Mouse (Mus musculus) adrenal gland, postnatal 25 days (tissue): ENCODE measurements around the gene Asphd1. TPM values are rescaled to one million over a fixed set of nuclear protein-coding genes. Genes with fewer than 3 reads are reported as not detected.

Source experiments
- DNase-seq: peaks from one replicate; pipeline ENCODE4 v3.0.0; 2021; ENCODE audit warnings: mixed read lengths
- long read RNA-seq: library from polyadenylated mRNA; stranded (forward); transcript quantifications from one replicate; pipeline ENCODE4 v2.0.0, GENCODE M21; 2021
- total RNA-seq: library from RNA; stranded (reverse); gene quantifications from 2 replicates; pipeline ENCODE4 v1.2.3, GENCODE M21; 2021

The Asphd1 gene
- 1.6 and 2.5 TPM in 2 replicates for total RNA-seq
- long read RNA-seq, result 0 reads

DNA sequence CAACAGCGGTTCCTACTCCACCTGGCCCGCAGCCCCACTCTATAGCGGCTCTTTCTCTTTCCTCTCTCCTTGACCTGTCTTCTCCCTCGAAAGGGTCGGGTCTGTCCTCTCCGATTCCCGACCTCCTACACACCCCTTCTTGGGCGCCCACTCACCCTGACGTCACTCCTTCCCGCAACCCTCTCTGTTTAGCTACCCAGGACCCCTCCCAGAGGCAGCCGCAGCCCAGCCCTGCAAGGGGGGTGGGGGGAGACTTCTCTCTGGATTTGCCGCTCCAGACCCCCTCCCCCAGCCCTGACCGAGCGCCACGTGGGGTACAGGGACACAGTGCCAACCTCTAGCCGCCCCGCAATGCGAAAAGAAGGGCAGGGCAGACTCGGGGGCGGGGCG is at the start of gene Asphd1:
Gene Asphd1 (minus strand): TSS at position 180 of the 390 bp plus-strand sequence.
- DNase-seq, result no peak

DNA sequence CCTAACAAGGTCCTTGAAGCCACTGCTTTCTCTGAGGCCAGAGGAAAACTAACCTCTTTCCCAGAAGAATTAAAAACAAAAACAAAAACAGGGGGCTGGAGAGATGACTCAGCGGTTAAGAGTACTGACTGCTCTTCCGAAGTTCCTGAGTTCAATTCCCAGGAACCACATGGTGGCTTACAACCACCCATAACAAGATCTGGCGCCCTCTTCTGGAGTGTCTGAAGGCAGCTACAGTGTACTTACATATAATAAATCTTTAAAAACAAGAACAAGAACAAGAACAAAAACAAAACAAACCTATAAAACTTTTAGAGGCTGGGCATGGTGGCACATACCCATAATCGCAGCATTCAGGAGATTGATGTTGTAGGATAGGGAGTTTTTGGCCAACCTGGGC is 47.1 kb upstream of the Asphd1 start:
- DNase-seq, result no peak

DNA sequence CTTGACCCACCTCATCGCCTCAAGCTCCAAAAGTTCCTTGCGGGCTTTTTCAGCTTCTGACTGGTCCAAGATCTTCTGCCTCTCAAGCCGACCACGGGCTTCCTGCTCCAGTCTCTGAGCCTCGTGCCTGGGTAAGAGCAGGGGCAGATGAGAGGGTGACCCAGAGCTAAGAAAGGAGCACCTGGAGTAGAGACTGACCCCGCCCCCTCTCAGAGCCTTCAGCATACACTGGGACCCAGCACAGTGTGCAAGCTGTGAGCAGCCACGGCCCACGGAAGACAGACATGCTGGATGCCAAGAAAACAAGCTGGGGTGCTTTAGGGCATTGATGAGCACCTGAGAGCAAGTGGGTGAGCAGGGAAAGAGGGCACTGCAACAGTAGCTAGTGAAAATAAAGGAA is 39.4 kb upstream of the Asphd1 start:
- no peak for DNase-seq

DNA sequence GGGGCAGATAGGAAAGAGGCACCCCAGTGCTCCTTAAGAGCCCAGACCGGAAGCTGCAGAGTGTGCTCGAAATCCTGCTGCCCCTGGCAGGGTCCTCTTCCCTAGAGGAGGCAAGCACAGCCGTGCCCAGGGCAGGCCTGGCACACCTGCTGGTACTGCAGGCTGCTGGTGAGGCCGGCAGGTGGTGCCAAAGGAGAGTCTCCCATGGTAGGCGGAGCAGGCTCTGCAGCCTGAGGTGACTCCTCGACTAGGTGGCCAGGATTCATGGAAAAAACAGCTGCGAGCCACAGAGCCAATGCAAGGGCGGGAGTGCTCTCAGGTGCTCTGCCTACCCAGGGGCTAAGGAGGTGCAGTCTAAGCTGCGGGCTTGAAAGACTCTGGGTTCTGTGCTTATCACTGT is 36.9 kb upstream of the Asphd1 start:
- DNase-seq, result peak; percentile 28

DNA sequence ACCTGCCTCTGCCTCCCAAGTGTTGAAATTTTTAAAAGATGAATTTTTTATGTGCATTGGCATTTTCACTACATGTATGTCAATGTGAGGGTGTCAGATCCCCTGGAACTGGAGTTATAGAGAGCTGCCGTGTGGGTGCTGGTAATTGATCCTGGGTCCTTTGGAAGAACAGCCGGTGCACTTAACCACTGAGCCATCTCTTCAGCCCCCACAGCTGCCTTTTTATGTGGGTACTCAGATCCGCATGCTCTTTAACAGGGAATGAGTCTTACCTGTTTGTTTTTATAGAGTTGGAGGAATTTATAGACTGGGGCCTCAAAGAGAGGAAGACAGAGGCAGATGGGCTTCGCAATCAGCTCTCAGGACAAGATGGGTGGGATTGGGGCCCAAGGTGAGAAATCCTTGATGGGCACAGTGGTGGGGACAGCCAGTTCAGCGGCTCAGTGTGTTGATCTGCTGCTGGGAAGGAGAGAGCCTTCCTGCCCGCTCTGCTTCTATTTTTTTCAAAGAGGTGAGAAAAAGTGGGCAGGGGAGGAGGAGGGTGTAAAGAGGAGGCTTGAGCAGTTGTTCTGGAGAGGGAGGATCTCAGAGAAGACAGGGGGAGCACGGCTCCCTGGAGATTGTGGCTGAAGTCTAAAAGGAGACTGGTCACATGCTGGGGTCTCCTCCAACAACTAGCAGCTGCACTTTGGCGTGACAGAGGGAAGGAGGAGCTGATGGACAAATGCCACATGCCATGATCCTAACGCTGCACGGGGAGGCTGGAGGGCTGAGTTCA is 35.5 kb upstream of the Asphd1 start:
- DNase-seq, result no peak

DNA sequence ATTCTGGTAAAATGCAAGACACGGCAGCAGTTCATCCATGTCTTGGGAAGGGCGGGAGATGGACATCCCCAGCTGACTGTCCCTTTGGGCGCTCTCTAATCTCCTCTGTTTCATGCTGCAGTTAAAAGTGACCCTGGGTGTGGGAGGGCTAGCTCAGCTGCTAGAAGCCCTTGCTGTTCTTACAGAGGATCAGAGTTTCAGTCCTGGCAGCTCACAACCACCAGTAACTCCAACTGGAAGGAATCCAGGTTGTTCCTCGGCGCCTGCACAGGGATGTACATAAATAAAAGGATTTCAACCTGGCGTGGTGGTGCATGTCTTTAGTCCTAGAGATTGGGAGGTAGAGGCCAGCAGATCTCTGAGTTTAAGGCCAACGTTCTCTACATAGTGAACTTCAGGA is 33.7 kb upstream of the Asphd1 start:
- DNase-seq, result no peak

DNA sequence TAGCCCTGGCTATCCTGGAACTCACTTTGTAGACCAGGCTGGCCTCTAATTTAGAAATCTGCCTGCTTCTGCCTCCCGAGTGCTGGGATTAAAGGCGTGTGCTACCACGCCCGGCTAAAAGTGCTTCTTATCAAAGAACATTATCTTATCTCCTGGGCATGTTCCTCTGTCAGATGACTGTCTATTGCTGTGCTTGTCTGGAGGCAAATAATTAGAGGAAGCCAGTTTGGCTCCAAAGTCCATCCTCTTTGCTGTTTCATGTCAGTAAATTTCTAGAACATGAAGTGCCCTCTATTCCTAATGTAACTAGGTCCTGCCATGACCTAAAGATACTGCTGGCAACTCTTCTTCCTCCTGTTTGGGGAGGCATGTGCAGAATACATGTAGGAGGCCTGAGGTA is 32.7 kb upstream of the Asphd1 start:
- DNase-seq, result no peak

DNA sequence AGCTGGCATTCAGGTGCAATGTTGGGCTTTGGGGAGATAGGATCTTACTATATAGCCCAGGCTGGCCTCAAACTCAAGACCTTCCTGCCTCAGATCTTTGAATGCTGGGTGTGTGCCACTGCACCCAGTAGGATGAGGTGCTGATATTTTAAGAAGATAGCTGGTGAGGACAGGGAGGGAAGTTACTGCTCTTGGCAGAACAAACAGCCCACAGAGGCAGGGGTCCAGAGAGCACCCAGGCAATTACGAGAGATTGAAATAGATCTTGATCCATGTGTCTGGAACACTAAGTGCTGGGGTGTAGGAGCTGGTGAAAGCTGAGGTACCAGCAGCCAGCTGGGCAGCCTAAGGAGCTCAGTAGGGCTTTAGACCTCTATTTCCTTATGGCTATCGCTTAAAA is 32.2 kb upstream of the Asphd1 start:
- no peak for DNase-seq

DNA sequence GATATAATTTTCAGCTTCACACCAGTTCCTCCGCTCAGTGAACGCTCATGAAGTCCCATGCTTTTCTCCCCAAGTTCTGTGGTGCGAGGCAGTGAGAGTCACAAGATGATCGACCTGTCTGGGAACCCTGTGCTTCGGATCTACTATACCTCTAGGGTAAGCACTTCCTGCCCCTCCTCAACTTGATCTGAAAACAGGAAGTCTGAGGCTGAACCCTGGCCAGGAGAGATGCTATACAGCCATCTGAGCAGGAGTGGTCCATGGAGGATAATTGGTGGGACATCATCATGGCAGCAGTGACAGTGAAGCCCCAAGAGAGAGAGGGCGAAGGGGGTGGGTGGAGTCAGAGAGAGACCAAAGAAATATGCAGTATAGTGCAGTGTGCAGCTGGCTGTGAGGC is 29.5 kb upstream of the Asphd1 start:
- DNase-seq, result no peak

DNA sequence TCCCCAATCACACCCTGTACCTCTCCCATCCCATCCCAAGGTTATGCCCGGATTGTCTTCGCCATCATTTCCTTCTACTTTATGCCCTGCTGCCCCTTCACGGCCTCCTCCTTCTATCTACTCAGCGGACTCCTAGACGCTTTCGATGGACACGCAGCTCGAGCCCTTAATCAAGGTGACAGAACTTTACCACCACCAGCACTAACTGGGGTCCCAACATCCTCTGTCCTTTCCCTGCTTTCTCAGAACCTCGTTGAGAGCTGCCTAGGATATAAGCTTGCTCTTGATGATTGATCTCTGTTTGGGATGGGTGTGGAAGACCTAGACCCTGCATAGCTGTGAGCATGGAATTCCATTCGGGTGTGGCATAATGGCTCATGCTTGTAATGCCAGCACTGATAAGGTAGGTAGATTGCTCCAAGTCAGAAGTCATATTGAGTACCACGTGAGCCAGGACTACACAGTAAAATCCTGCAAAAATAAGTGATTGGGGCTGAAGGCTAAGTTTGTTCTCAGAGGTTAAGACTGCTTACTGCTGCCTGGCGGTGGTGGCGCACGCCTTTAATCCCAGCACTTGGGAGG is 27.6 kb upstream of the Asphd1 start:
- DNase-seq, result no peak

DNA sequence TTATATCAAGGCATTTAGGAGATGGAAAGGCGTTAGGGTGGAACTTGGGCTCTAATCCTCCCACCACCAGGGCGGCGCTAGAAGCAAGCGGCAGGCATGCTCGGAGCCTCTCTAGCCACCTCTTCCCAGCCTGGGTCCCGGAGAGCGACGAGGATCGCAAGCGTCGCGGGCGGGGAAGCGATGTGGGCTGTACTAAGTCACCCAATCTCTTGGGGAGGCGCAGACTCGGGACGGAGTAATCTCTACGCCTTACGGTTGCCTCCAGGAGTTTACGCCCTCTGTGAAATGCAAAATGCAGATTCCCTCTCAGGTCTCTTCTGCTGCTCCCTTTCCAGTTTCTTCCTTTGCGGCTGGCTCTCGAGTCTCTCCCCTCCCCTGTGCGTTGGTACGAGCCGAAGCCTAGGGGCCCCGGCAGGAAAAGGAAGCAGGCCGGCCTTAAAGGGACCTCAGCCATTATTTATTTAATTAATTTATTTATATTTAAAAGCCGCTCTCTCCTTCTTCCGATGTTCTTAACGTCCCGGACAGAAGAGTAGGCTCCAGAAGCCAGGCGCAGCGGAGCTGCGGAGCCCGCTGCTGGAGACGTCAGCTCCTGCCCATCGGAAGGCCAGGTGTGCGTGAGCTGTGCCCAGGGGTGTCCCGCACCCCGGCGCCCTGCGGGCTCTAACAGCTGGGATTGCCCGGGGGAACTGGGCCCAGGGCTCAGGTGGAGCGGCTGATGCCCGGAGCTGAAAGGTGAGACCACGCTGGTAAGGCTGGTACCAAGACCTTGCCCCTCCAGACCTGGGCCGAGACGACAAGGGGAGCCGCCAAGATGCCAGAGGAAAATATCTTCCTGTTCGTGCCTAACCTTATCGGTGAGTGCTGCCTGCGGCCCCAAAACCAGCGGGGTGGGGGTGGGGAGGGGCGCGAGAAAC is 26.8 kb upstream of the Asphd1 start, which contains the start of gene Cdiptos:
Gene Cdiptos (minus strand): TSS at position 149 of the 917 bp plus-strand sequence.
- DNase-seq, result peak; percentile 97

DNA sequence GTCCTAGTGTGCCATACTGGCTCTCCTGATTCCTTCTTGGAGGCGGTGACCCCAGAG is 26.3 kb upstream of the Asphd1 start, which contains the start of gene Cdipt:
Gene Cdipt (plus strand): TSS at position 22 of the 57 bp plus-strand sequence.
- DNase-seq, result no peak

DNA sequence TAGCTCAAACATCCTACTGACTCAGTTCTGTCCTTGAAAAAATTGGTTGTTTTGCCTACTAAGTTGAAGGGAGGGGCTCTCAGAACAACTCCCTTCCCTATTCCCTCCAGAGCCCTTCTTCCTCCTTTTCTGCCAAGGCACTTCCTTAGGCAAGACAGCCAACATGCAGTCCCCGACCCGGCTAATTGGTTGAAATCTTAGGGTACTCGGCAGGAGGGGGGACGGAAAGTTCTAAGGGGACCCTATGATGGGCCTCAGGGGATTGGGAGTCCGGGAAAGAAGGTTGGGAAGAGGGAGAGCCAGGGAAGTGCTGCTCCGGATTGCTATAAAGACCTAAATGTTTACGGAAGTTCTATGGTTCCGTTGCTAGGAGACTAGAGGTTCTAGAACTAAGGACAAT is 26.1 kb upstream of the Asphd1 start:
- no peak for DNase-seq

DNA sequence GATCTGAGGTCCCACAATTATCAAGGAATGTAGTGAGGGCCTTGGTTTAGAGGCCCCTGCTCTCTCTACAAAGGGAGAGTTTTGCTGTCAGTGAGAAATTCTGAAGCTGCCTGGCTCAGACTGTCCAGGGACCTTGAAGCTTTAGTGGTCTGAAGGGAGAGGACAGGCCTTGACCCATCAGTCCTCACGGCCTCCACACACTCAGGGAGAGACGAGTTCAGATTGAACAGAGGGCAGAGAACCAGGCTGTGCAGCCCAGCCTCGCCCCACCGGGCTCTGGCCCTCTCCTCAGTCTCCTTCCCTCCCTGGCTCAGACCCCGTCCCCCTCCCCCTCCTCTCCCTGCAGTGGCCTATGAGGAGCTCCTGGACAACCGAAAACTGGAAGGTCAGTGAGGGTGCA is 18.0 kb upstream of the Asphd1 start:
- DNase-seq, result peak; percentile 31

DNA sequence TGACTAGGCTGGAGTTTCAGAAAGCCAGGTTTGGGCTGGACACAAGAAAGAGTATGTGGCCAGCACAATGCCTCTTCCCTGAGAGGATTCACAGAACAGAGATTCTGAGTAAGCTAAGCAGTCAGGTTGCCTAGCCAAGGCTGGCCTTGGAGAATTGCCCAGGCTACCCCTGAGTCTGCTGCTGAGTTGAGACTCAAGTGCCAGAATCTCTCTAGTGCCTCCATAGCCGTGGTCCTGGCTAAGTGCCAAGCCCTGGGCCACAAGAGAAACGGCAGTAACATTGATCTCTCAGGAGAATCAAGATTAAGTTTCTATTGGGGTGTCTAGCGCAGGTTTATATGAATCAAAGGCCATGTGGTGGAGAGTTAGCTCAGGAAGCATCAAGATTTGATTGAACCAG is 16.2 kb upstream of the Asphd1 start:
- DNase-seq, result peak; percentile 25

DNA sequence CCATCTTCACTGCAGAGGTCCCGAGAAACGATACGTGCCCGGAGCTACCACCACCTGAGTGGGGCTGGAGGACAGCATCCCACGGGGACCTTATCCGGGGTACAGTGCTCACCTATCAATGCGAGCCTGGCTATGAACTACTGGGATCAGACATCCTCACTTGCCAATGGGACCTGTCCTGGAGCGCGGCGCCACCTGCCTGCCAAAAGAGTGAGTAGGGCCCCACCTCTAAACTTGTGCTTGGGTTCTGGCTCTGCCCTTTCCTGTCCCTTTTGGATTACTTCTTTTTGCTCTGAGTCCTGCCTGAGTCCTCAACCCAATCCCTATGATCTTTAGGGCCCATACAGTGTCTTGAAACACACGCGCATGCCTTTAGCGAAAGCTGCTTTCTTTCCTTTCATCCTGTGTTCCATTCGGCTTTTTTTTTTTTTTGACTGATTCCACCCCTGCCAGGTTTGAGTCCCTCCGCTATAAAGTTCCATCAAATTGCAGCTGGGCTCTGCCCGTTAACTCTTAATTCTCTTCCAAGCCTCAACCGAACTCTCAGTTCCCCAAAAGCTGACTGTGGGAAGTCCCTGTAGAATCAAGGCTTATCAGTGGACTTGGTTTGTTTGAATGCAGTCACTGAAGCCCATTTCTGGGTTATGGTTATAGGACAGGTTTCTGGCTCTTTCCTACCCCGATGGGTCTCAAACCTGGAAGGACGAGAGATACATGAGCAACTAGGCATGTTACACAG is 14.3 kb upstream of the Asphd1 start:
- peak; percentile 56 for DNase-seq

DNA sequence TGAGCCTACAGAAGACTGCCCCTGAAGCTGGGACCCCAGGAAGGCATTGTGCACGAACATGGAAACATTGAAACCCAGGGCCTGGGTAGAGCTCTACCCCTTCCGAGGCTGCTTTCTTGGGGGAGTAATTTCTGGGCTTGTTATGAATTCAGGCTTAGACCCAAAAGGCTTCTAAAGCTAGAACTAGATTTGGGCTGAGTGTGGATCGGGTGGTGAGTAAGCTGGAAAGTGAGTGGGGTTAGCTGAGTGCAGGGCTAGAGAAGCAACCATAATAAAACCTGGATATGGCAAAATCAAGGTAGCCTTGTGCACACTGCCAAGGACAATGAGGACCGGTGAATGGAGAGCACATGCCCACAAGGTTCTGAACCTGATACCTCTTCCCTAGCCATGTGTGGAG is 12.6 kb upstream of the Asphd1 start:
- DNase-seq, result no peak

DNA sequence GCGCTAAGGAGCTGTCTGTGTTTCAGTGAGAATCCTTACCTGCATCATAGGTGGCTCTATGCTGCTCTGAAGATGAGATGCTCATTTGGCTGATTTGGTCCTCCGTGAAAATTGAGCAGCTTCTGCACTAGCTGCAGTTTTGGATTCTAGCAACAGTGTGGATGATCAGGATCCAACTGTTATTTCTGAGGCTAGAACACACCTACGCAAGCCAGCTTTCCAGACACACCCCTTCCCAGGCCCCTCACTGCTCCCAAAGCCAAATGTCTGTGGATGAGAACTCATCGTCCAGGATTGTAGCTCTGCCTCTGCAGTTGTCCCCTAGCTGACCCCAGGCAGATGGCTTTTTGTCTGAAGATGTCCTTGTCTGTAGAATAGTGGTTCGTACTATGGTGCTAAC is 11.7 kb upstream of the Asphd1 start:
- DNase-seq, result no peak

DNA sequence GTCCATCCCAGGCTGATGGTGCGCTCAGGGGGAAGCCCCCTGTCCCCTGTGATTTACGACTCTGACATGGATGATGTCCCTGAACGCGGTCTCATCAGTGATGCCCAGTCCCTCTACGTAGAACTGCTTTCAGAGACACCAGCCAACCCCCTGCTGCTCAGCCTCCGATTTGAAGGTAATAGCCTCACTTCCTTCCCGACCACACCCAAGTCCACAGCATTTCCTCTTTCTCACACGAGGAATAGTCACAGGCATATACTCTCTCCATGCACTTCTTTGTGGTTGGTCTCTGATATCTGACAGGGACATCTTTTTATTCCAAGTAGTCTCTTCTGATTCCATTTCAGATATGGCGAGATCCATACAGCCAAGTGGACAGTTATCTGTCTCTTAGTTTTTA is 10.4 kb upstream of the Asphd1 start:
- DNase-seq, result no peak

DNA sequence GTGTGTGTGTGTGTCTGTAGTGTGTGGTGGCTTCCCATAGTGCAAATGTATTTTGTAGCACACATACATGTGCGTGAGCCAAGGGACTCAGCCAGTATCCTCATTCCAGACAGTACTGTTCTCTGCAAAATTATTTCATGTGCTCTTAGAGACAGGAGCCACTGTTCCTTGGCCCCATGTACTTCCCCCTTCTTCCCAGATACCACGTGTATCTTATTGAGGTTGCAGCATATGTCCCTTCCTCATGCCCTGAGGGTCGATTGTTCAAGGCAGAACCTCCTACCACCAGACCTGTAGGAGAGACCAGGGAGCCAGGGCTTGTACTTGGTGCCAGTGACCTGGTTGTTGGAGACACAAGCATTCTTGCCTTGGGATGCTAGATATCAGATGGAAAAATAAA is 5.7 kb upstream of the Asphd1 start:
- no peak for DNase-seq

DNA sequence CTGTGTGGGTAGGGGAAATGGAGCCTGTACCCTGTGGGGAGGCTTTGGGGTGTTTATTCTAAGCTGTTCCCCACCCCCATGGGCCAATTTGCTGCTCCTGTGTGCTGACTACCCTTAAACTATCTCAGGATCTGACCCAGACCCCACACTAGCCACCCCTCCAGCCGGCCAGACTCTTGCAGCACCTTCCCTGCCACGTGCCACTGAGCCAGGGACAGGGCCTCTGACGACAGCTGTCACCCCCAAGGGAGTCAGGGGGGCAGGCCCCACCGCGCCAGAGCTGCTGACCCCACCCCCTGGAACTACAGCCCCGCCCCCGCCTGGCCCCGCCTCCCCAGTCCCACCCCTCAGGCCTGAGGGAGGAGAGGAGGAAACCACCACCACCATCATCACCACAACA is 3.3 kb upstream of the Asphd1 start:
- no peak for DNase-seq

DNA sequence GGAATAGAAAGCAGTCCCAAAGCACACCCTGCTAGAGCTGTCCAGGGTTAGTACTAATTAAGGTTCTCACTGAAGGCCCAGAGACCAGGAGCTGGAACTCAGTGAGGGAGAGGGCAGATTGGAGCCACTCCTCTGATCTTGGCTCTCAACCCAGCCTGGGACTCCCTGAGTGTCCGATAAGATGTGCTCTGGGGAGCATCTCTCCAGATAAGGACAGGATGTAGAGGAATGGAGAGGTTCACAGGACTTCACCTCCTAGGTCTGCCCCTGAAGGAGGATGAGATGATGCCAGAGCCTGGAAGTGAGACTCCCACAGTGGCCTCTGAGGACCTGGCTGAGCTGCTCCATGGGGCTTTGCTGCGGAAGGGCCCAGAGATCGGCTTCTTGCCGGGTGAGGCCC is 2.4 kb upstream of the Asphd1 start:
- DNase-seq, result no peak
